Mouse (Mus musculus): ENCODE results near the gene Nr1h2.

- no peak for TF ChIP-seq CTCF (IDR thresholded peaks at IDR 0.05; ENCODE audit: low read depth)
- TF ChIP-seq EP300 (optimal IDR thresholded peaks at IDR 0.05), result no peak
Measured at GRCm38 (mm10) chr7:44597666-44598065, 43.9 kb upstream of the Nr1h2 start.
